Mouse (Mus musculus): Measurements from ENCODE around the gene Hdx.

- TF ChIP-seq CTCF (IDR thresholded peaks at IDR 0.05; ENCODE audit: borderline replicate concordance, insufficient read depth, low read length), result no peak
- no peak for TF ChIP-seq POLR2A (IDR thresholded peaks at IDR 0.05; ENCODE audit: low read depth, low read length)
Measured at GRCm38 (mm10) chrX:111660381-111660780, 36.5 kb downstream of the Hdx start.
